Mouse (Mus musculus) neural tube, embryonic 13.5 days (tissue): ENCODE data around the gene Oasl1. TPM values are rescaled to one million over a fixed set of nuclear protein-coding genes. Genes with fewer than 3 reads are reported as not detected.
"Not testable (repeated sequence)": the region's sequence is repeated elsewhere in the genome, so short reads cannot be mapped to it uniquely, and the experiment has no call there.

Experiments
- ATAC-seq: fragments of 200-750 bp; cut with Nextera tagmentation; 2 replicates; pipeline ENCODE4 v1.8.0; 2017; ENCODE audit warnings: low read depth, mild to moderate bottlenecking, moderate TSS enrichment, moderate library complexity
- H3K27ac ChIP-seq: fragments of 300-500 bp; sonication (generic); replicated peaks from 2 replicates; pipeline ENCODE4 v1.5.1; 2015; ENCODE audit warnings: moderate library complexity, mild to moderate bottlenecking, inconsistent platforms
- H3K27me3 ChIP-seq: fragments of 300-500 bp; sonication (generic); 2 replicates; pipeline ENCODE4 v1.6.1; 2015; ENCODE audit warnings: mild to moderate bottlenecking, inconsistent platforms
- H3K36me3 ChIP-seq: fragments of 300-500 bp; sonication (generic); 2 replicates; pipeline ENCODE4 v1.6.1; 2015; ENCODE audit warnings: mild to moderate bottlenecking, inconsistent platforms
- H3K4me1 ChIP-seq: fragments of 300-500 bp; sonication (generic); replicated peaks from 2 replicates; pipeline ENCODE4 v1.6.1; 2015; ENCODE audit warnings: inconsistent platforms
- H3K4me2 ChIP-seq: fragments of 300-500 bp; sonication (generic); 2 replicates; pipeline ENCODE4 v1.6.1; 2015; ENCODE audit warnings: inconsistent platforms, mild to moderate bottlenecking, moderate library complexity
- H3K4me3 ChIP-seq: fragments of 300-500 bp; sonication (generic); 2 replicates; pipeline ENCODE4 v1.5.1; 2015; ENCODE audit warnings: mild to moderate bottlenecking, inconsistent platforms
- H3K9ac ChIP-seq: fragments of 300-500 bp; sonication (generic); 2 replicates; pipeline ENCODE4 v1.6.1; 2015; ENCODE audit warnings: moderate library complexity, mild to moderate bottlenecking, inconsistent platforms
- H3K9me3 ChIP-seq: fragments of 300-500 bp; sonication (generic); 2 replicates; pipeline ENCODE4 v1.6.1; 2016; ENCODE audit warnings: inconsistent platforms
- WGBS: fragments of 180-500 bp; shearing (Covaris S2); methylation state at CpG from one replicate; pipeline ENCODE4 v1.1.7; 2015; 5-methylcytosine and 5-hydroxymethylcytosine counted together
- polyA plus RNA-seq: library from polyadenylated mRNA; unstranded; fragments of >200 nt; fragmentation: Nextera tagmentation; extraction: Ambion mirVana; gene quantifications from 2 replicates; pipeline ENCODE4 v1.2.1, GENCODE M21; 2015

The Oasl1 gene
- polyA plus RNA-seq, 1 experiment from 2014 or later: 0.50 TPM

DNA sequence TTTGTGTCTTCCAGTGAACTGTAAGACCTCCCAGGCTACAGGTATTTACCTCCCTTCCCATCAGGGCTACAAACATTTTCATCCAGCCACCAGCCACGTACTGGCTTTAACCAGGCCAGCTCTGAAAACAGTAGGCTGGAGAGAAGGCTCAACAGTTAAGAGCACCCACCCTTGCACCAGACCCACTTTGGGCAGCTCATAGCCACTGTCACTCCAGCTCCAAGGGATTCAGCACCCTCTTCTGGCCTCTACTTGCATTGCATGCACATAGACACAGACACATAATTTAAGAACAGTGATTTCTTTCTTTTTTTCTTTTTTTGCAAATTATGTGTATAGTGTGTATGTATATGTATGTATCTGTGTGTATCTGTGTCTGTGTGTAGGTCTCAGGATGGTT is 20.6 kb upstream of the Oasl1 start:
- H3K36me3 ChIP-seq: no peaks in the 10 kb centered on the region
- H3K9ac ChIP-seq: no peak overlapping the region
- H3K4me3 ChIP-seq: no peak overlapping the region
- ATAC-seq: no peak
- 43% methylated on average over 1 of the region's 1 CpGs for WGBS
- no peak overlapping the region for H3K4me2 ChIP-seq
- no peaks in the 10 kb centered on the region for H3K9me3 ChIP-seq
- no peak overlapping the region for H3K27ac ChIP-seq
- H3K4me1 ChIP-seq: no peaks in the 10 kb centered on the region; the same call in 1 of the 2 replicates
- H3K27me3 ChIP-seq: no peaks in the 10 kb centered on the region

DNA sequence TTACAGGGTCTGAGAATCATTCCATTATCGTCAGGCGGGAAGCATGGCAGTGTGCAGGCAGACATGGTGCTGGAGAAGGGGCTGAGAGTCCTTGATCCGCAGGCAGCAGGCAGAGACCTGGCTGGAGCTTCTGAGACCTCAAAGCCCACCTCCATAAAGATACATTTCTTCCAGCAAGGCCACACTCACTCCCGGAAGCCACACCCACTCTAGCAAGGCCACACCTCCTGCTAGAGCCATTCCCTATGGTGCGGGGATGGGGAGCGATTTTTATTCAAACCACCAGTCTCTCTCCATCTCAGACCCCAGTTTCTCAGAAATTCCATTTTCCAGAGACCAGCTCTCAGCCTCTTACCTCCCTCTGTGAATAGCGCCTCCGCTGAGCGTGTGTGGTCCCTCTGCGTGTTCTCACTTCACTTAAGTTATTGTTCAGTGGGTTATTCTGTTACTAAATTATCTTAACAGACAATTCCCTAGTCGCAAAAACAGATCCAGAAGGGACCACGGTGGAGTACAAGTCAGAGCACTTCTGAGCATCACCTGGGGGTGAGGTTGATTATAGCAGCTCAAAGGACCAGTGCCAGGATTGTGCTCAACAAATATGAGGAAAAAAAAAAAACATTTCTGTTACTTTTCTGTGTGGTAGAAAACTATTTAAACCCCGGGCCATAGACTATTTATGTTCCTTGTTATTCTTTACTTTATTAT is 14.3 kb upstream of the Oasl1 start:
- Histone ChIP-seq H3K9me3 (no peaks in the 10 kb centered on the region), H3K4me1 (no peaks in the 10 kb centered on the region), H3K36me3 (no peaks in the 10 kb centered on the region), H3K27ac (no peak overlapping the region), H3K27me3 (no peaks in the 10 kb centered on the region), H3K4me3 (no peak overlapping the region), H3K4me2 (no peak overlapping the region), H3K9ac (no peak overlapping the region)
- 47% methylated on average over 13 of the region's 13 CpGs for WGBS
- ATAC-seq: no peak

GRCm38 (mm10) chr5:114913686-114914085 is 9.4 kb upstream of the Oasl1 start:
- ATAC-seq: no peak
- Histone ChIP-seq H3K9ac (no peak overlapping the region), H3K4me3 (no peak overlapping the region), H3K27ac (no peak overlapping the region), H3K4me1 (no peaks in the 10 kb centered on the region), H3K9me3 (no peaks in the 10 kb centered on the region), H3K36me3 (no peaks in the 10 kb centered on the region), H3K27me3 (no peaks in the 10 kb centered on the region), H3K4me2 (no peak overlapping the region)
- 74% methylated on average over 4 of the region's 4 CpGs for WGBS

GRCm38 (mm10) chr5:114914855-114915254 is 8.2 kb upstream of the Oasl1 start:
- H3K27me3 ChIP-seq: no peaks in the 10 kb centered on the region
- H3K4me1 ChIP-seq: no peaks in the 10 kb centered on the region
- no peak overlapping the region for H3K27ac ChIP-seq
- H3K9ac ChIP-seq: no peak overlapping the region
- WGBS: 83% methylated on average over 8 of the region's 8 CpGs
- no peaks in the 10 kb centered on the region for H3K36me3 ChIP-seq
- no peak for ATAC-seq
- no peak overlapping the region for H3K4me3 ChIP-seq
- no peak overlapping the region for H3K4me2 ChIP-seq
- H3K9me3 ChIP-seq: no peaks in the 10 kb centered on the region

DNA sequence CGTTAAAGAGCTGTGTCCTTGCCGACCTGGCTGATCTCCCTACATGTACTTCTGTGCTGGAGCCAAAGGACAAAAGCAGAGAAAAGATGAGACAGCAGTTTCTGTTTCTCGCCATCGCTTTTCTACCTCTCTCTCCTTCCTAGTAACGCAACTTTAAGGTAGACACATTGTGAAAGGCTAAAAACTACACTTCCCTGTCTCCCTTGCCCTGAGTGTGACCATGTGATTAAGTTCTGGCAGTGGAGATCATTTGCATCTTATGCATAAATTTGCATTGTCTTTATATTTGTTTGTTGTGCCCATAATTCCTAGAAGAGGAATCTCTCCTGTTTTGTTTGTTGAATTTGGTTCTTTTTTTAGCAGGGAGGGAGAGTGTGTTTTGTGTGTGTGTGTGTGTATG is 7.2 kb upstream of the Oasl1 start:
- ATAC-seq: no peak
- H3K4me2 ChIP-seq: no peak overlapping the region
- H3K4me1 ChIP-seq: no peaks in the 10 kb centered on the region
- 83% methylated on average over 5 of the region's 5 CpGs for WGBS
- H3K27me3 ChIP-seq: no peaks in the 10 kb centered on the region
- H3K36me3 ChIP-seq: no peaks in the 10 kb centered on the region
- no peaks in the 10 kb centered on the region for H3K9me3 ChIP-seq
- no peak overlapping the region for H3K4me3 ChIP-seq
- H3K27ac ChIP-seq: no peak overlapping the region
- H3K9ac ChIP-seq: no peak overlapping the region

DNA sequence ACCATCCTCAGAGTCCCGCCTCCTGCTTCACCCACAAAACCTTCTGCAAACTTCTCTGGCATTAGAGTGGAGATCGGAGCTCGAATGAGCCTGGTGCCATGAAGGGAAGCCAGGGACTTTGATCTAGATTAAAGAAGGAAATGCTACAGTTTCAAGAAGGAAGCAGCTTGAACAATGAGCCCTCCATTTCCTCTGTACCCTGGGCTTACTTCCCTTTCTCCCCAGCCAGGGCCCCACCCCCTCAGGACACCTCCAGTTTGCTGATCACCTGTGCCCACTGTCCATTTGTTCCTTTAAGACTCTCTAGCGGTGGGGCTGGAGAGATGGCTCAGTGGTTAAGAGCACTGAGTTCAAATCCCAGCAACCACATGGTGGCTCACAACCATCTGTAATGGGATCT is 6.3 kb upstream of the Oasl1 start:
- Histone ChIP-seq H3K27me3 (no peaks in the 10 kb centered on the region), H3K4me2 (no peak overlapping the region), H3K9me3 (no peaks in the 10 kb centered on the region), H3K4me3 (no peak overlapping the region), H3K36me3 (no peaks in the 10 kb centered on the region), H3K4me1 (no peaks in the 10 kb centered on the region), H3K27ac (no peak overlapping the region), H3K9ac (no peak overlapping the region)
- no peak for ATAC-seq
- 81% methylated on average over 4 of the region's 4 CpGs for WGBS

DNA sequence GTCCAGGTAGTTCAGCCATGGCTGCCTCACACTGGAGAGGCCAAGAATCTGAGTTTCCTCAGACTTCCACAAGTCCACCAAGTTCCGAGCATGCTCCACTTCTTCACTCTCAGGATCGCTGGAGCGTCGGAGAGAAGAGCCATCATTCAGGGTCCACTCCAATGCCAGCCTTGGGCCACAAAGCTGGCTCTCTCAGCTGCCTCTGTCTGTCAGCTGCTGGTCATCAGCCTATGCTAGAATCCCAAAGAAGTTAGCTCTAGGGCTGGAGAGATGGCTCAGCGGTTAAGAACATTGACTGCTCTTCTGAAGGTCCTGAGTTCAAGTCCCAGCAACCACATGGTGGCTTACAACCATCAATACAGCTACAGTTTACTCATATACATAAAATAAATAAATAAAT is 5.7 kb upstream of the Oasl1 start:
- H3K27ac ChIP-seq, H3K4me3 ChIP-seq, H3K27me3 ChIP-seq, H3K4me1 ChIP-seq, H3K36me3 ChIP-seq, H3K4me2 ChIP-seq, H3K9me3 ChIP-seq, ATAC-seq, H3K9ac ChIP-seq: not testable (repeated sequence)
- 93% methylated on average over 5 of the region's 5 CpGs for whole genome bisulfite sequencing

DNA sequence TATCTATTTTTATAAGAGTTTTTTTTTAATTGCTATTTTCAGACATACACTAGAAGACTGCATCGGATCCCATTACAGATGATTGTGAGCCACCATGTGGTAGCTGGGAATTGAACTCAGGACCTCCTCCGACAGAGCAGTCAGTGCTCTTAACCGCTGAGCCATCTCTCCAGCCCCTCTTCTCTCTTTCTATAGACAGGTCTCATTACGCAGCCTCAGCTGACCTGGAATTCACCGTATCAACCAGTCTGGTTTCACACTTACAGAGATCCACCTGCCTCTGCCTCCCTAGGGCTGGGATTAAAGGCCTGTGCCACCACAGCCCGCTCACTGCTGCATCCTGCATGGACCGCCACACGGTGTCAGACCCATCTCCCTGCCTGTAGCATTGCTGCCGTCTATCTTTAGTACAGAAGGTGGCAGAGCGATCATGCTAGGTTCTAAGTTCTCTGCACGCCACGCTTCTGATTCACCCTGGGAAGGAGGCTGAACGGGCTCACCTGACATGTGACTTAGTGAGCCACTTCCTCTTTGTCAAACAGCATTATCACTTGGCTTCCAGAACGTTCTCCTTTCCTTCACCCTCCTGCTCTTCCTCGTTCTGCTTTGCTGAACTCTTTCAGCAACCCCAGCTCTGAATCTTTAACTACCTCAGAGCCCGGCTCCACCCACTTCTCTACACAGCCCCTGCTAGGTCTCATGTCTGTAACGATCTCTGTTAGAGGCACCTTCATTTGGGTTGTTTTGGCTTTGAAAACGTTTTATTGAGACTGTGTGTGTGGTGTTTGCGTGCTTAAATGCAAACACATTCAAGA is 1.3 kb upstream of the Oasl1 start:
- no peaks in the 10 kb centered on the region for H3K9me3 ChIP-seq
- H3K36me3 ChIP-seq: no peaks in the 10 kb centered on the region
- peaks cover 12% of the 10 kb centered on the region; the same call in 1 of the 2 replicates for H3K4me1 ChIP-seq
- no peak overlapping the region for H3K9ac ChIP-seq
- no peak overlapping the region for H3K27ac ChIP-seq
- no peaks in the 10 kb centered on the region for H3K27me3 ChIP-seq
- ATAC-seq: no peak
- 81% methylated on average over 19 of the region's 19 CpGs for WGBS
- no peak overlapping the region for H3K4me2 ChIP-seq
- H3K4me3 ChIP-seq: no peak overlapping the region

DNA sequence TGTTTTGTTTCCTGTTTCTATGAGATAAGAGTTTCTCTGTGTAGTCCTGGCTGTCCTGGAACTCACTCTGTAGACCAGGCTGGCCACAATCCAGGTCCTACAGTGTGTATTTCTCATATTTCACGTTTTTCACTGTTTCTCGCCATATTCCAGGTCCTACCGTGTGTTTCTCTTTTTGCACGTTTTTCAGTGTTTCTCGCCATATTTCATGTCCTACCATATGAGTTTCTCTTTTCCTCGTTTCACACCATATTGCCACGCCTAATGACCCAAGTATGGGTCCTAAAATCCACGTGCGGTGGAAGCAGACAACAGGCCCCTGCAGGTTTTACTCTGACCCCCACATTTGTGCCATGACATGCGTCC is 691 bp upstream of the Oasl1 start:
- H3K4me3 ChIP-seq: no peak overlapping the region
- no peak overlapping the region for H3K4me2 ChIP-seq
- no peaks in the 10 kb centered on the region for H3K9me3 ChIP-seq
- no peaks in the 10 kb centered on the region for H3K27me3 ChIP-seq
- ATAC-seq: no peak
- H3K9ac ChIP-seq: no peak overlapping the region
- H3K27ac ChIP-seq: no peak overlapping the region
- H3K36me3 ChIP-seq: no peaks in the 10 kb centered on the region
- WGBS: 66% methylated on average over 10 of the region's 10 CpGs
- peaks cover 12% of the 10 kb centered on the region; the same call in 1 of the 2 replicates for H3K4me1 ChIP-seq

DNA sequence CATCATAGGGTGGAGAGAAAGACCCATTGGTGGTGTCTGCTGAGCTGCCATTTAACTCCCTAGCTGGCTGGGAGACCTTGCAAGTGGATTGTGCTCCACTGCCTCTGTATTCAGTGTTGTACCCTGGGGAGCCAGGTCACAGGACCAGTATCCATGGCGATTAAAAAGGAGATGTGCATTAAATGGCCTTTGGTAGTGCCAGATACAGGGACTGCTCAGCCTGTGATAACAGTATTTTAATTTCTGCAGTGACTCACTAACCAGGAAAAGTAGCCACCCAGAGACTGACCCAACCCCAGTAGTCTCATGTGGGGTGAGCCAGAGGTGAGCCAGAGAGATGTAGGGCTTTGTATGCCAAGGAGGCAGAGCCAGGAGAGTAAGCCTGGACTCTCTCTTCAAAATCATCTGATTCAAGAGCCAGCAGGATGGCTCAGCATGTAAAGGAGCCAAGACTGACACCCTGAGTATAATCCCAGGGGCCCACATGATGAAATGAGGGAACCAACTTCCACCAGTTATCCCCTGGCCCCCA is 3.2 kb downstream of the Oasl1 start:
- Histone ChIP-seq H3K9ac (no peak overlapping the region), H3K4me3 (no peak overlapping the region), H3K4me1 (peaks cover 12% of the 10 kb centered on the region; the same call in 1 of the 2 replicates), H3K36me3 (no peaks in the 10 kb centered on the region), H3K27me3 (no peaks in the 10 kb centered on the region), H3K27ac (no peak overlapping the region), H3K9me3 (no peaks in the 10 kb centered on the region), H3K4me2 (no peak overlapping the region)
- 63% methylated on average over 1 of the region's 1 CpGs for WGBS
- no peak for ATAC-seq

DNA sequence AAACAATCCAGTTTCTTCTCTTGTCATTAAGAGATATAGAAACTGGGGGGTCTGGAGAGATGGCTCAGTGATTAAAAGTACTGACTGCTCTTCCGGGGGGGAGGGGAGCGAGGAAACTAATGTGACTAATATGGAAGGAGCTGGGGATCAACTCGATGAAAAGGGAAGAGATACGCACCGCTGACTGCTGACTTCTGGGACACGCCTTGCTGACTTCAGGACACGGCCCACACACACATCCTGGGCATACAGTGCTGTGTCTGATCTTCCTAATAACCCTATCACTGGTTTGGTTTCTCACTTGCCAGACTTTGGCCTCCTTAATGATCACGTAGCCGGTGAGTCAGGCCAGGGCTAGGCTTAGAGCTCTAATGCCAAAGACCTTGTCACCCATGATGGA is 3.7 kb downstream of the Oasl1 start:
- no peak for ATAC-seq
- Histone ChIP-seq H3K4me1 (peaks cover 12% of the 10 kb centered on the region; the same call in 1 of the 2 replicates), H3K4me3 (no peak overlapping the region), H3K27me3 (no peaks in the 10 kb centered on the region), H3K9me3 (peaks cover 3% of the 10 kb centered on the region; the same call in 1 of the 2 replicates), H3K27ac (no peak overlapping the region), H3K9ac (no peak overlapping the region), H3K4me2 (no peak overlapping the region), H3K36me3 (no peaks in the 10 kb centered on the region)
- WGBS: 83% methylated on average over 9 of the region's 9 CpGs

GRCm38 (mm10) chr5:114931626-114932025 is 8.6 kb downstream of the Oasl1 start:
- H3K27me3 ChIP-seq: no peaks in the 10 kb centered on the region
- no peak overlapping the region for H3K9ac ChIP-seq
- ATAC-seq: no peak
- peaks cover 3% of the 10 kb centered on the region; the same call in 1 of the 2 replicates for H3K9me3 ChIP-seq
- no peak overlapping the region for H3K4me3 ChIP-seq
- 62% methylated on average over 5 of the region's 5 CpGs for WGBS
- peaks cover 7% of the 10 kb centered on the region for H3K4me1 ChIP-seq
- H3K27ac ChIP-seq: no peak overlapping the region
- no peak overlapping the region for H3K4me2 ChIP-seq
- no peaks in the 10 kb centered on the region for H3K36me3 ChIP-seq
